Mouse (Mus musculus) lung, postnatal 10 days (tissue): ENCODE measurements at regions not wholly inside any gene's neighbourhood (a gene's known extent, or its start where the extent isn't known, plus 50 kb on each side); places are given as distances from the start of the nearest gene placed in this dataset.

ENCODE experiments used
- DNase-seq: peaks from one replicate; pipeline ENCODE4 v3.0.0; 2021

DNA sequence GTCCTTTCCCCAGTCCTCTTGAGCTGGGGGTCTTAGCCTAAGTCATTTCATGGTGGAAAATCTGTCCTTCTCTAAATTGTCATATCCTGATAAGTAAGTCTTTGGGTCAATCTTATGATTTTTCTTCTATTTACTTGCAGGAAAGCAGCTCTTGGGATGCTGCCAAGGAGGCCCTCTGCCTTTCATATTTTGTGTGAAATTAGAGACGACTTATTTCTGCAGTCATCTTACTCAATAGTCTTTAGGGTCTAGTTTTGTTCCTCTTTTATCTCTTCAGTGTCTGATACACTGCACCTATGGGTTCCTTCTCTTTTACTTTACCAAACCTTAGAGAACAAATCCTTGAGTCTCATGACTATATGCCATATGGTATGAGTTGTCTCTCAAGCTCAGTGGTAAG is 196.0 kb upstream of the Jun start:
- DNase-seq = no peak

DNA sequence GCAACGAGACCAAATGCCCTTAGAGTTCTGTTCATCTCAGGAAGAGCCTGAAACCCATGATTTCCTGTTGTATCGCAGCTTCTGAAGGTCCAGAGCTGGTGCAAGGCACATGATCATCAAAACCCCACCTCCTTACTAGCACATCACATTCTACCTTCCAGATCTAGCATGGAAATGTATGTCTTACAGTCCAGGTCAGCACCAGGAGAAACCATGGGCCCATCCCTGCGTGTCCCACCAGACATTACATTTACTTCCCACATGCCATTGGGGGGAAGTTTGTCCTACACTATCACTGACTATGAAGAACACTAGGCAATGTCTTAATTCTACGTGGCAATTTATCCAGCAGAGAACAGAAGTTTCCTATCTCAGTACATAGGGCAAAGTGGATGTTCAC is 197.0 kb upstream of the Jun start:
- DNase-seq = no peak

DNA sequence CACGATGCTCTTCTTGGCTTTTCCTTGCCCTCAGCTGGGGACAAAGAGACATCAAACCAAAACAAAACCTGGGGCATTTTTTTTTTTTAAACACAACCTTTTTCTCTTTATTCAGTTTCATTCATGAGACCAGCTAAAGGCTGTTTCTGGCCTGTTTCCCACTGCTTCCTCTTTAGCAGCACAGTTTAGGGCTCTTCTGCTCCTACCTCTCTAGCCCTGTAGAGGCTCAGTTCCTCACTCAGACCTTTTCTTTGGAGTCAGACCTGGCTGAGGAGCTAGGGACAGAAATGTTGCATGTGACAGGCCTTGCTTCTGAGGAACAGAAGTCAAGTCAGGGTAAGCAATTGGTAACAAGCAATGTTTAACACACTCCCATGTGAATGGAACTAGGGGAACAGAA is 198.1 kb upstream of the Jun start:
- no peak for DNase-seq

DNA sequence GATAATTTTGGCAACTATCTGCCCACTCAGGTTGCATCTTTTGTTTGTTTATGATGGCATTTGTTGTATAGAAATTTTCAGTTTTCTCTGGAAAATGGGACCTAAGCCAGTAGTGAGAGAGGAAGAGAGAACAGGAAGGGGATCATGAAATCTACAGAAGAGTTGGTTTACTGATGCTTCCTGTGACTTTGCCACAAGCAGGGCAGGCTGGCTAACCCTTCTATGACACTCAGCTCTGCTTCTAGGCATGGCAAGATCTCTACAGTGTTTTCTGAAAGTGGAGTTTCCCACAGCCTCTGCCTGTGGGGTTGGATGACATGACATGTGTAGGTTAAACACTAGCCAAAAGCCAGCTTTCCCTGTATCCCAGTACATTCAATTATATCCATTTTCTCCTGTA is 217.7 kb upstream of the Jun start:
- no peak for DNase-seq

DNA sequence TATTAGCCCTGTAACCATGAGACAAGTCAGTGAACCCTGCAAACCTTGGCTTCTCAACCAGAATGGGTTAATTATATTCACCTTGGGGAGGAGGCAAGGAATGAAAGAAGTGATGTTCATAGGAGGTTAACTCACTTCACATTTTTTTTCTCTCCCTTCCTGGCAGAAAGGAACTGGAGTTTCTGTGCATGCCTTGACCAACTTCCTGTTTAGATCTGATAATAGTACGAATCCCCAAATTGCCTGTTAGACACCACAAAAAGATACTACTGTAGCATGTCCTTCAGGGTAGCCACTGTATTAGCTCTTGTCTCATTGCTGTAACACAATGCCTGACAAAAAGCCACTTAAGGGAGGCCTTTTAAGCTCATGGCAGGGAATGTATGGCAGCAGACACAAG is 218.4 kb upstream of the Jun start:
- no peak for DNase-seq

DNA sequence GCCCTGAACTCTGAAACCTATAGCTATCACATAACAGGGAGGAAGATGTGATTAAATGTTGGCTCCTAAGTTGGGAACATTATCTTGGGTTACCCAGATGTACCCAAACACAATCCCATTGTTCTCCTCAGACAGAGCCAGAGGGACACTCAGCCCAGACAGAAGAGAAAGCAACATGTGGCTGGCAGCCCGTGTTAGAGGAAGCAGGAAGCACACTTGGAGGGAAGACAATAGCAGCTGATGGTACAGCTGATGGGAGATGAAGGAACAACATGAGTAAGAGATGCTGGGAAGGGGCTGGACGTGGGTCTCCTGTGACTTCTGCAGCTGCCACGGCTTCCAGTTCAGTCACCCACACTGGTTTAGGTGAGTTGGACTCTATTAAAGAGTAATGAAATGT is 224.2 kb upstream of the Jun start:
- peak; percentile 63 for DNase-seq

DNA sequence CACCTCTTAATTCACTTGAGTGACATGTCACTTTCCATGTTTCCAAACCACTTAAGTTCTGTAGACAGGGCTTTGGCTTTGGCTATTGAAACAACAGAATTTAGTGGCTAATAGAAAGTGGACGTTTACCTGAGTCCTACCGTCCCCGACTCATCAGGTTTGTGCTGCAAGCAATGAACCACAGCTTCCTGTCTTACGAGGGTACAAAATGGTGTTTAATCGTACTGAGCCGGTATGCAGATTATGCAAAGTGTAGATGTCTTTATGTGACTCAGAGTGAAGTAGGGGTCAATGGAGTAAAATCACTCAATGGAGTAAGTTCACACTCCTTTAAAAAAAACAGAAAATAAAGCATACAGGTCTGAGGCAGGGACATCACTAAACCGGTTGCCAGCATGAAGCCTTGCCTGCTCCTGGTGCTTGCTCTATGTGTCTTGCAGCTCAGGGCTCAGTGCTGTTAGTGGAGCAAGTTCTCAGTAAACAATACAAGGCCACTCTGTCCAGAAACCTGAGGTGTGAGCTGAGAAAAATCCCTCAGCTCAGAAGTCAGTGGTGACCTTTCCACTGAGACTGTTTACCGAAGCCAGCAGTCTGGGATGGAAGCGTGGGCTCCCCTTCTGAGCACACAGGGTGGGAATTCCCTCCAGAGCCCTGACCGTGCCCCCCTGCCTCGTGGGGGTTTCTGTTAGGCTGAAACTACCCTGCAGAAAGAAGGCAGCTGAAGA is 226.1 kb upstream of the Jun start:
- peak; percentile 37 for DNase-seq

DNA sequence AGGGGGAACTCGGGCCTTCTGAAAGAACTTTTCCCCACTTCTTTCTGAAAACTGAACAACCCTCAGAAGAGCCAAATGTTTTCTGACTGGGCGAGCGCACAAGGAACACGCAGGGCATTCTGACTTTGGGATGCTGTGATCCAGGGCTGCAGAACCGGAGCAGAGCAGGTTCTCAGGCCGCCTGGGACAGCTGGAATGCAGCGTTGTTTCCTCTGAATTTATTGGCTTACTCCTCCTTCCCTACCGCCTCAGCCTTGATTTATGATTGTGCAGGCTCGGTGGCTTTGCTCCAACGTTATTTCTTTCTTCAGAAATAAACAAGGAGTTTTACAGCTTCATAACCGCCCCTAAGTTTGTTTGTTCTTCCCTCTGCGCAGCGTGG is 226.7 kb upstream of the Jun start:
- DNase-seq = peak; percentile 69

DNA sequence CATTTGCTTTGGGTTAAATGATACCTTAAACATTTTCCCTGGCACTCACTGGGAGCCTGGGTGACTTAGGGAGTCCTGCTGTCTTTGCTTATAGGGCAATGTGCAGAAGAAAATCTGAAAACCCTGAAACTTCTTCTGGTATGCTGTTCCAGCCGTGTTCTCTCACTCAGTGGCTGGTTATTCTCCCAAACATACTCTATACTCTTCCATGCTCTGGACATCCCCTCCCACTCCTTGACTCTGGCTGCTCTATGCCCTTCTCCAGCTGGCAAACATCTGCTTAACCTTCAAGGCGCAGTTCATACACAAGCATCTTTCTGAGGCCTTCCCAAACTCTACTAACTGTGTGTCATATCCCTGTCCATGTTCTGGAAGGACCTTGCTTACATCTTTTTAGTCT is 227.2 kb upstream of the Jun start:
- peak; percentile 38 for DNase-seq

DNA sequence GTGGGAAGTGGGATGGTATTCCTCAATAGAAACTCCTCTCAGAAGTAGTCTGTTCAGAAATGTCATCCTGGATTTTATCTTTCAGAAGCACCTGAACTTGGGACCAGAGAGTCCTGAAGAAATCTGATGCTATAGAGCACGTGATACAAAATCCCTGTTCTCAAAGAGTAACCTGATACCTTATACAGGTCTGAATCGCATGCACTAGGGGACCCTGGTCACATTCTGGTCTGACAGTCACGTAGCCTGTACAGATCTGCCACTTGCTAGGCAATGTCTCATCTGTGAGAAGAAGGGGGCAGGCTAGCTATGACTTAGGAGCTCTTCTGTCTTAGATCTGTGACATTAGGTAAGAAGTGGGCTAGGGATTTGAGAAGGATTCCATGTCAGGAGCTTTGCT is 230.1 kb upstream of the Jun start:
- DNase-seq = no peak

DNA sequence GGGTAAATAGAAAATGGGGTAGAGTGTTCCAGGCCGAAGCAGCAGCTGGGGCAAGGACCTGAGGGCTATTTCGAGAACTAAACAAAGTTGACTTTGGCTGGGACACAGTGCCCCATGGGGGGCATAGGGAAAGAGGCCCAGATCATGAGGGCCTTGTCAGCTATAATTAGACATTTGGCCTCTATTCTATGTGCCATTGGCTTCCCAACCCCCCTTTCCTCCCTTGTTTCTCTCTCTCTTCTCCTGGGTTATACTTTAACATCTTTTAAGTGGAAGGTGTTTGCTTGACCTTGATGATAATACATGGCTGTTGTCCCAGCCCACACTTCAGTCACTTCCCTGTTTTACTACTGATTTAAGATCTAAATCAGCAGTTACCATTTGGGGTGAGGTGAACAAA is 231.8 kb upstream of the Jun start:
- peak; percentile 7 for DNase-seq

DNA sequence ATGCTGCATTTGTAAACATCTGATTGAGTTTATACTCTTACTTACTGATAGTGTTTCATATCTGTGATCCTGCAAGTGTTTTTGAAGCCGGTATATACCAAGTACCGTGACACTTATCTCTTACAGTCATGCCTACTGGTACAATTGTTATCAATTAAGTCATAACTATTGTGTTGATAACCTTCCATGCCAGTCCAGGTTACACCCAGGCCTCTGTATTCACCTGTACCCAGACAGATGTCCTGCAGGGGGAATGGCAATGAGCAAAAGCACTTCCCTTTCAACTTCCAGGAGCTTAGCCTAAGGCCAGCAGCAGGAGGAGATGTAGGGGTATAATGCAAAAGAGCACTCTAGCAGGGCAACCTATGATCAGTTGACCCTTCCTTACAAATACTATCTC is 232.2 kb upstream of the Jun start:
- DNase-seq = no peak

DNA sequence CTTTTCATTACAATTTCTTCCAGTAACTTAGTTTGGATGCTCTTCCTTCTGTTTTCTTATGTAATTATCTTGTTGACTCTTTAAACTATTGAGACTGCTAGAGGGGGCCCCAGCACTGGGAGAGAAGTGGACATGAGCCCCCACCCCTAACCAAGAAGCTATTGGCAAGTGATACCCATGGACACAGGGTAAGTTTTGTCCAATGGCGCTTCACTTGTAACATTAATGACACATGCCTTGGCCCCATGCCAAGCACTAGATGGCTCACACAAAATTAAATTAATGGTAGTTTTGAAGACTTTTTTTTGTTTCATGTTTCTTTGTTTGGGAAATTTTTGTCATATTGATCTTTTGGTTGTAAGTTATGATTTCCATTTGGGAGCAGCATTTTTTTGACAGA is 232.7 kb upstream of the Jun start:
- DNase-seq = no peak

DNA sequence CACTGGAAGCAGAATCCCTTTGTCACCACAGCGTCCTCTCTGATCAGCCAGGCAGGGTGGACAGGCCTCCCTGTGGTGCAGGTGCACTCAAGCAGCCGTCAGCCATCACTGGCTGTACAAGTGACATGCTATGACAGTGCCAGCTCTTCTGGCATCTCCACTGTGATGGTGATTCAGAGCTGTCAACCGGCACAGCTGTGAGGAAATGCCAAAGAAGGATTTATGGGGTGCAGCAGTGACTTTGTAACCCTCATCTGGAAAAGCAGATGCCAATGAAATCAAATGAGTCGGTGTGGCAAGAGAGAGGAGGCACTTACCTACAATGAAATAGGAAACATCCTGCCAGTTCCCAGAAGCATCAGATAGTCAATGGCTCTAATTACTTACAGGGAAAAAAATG is 238.3 kb upstream of the Jun start:
- DNase-seq = peak; percentile 19

DNA sequence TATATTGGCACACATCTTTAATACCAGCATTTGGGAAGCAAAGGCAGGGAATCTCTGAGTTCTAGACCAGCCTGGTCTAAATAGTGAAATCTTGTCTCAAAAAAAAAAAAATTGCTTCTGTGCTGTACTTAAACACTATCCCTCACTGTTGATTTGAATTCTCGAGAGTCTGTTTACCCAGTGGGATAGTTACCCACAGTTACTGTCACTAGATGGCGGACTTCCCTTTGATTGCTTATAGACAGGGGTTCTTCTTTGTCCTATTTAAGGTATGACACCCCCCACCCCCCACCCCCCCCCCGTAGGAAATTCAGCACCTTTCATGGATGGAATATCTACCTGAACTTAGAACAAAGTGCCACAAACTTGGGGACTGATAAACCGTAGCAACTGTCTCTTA is 242.1 kb upstream of the Jun start:
- peak; percentile 26 for DNase-seq

DNA sequence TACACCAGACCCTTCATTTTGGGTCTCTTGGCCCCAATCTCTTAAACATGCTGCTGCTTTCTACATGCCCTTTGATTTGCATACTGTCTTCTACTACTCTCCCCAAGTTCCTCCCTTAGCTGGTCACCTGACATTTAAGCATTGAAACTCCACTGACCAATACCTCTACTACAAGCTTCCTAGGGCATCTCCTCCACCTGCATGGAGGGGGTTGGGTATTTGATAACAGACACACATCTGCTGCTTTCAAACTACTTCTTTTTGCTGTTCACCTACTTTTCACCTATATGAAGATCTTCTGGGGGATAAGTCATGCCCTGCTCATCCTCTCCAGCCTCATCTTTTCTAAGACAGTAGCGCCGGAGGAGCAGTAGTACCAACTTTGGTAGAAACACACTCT is 249.9 kb upstream of the Jun start:
- DNase-seq = no peak

DNA sequence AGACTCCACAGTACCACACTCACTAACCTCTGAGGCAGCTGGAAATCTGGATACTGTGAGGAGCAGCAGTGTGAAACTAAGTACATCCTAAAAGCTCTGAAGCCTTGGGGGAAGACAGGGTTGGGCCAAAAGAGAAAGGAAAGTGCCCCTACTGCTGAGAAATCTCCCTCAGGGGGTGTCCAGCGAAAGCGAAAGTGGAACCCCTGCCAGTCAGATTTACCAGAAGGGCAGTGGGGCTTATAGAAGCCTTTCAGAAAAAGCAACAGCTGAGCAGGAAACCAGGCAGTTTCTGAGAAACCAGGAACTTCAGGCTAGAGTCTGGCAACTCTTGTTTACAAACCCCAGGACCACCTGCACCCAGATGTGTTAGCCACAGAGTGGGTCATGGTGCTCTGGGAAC is 251.3 kb upstream of the Jun start:
- peak; percentile 58 for DNase-seq

DNA sequence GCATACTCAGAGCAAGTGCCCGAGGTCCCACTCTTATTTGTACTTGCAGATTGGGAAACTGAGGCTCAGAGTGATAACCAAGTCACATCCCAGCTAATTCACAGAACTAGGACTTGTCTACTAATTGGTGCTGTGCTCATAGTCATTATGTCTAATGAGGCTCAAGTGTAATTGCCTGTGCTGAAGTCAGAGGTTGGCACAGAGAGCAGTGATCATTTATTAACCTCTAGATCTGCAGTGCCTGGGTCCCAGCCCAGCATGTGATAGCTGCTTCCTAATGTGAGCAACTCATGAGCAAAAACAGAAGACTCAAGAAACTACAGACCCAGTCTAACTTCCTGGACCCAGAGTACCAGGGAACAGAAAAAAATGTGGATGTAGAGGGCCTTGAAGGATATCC is 252.0 kb upstream of the Jun start:
- no peak for DNase-seq

DNA sequence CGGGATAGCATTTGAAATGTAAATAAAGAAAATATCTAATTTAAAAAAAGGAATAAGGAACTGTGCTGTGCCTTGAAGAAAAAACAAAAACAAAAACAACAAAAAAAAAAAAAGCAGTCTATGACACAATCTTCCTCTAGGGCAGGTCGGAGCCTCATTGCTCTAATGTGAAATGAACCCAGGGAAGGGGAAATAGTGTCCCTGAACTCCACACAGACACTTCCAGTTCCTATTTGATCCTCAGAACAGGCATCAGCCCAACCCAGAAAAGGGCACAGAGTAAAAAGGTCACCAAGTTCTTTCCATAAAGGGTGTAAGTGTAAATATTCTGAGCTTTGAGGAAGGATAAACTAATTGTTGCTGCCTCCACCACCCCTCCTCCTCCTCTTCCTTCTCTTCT is 250.2 kb upstream of the Fggy start:
- no peak for DNase-seq

DNA sequence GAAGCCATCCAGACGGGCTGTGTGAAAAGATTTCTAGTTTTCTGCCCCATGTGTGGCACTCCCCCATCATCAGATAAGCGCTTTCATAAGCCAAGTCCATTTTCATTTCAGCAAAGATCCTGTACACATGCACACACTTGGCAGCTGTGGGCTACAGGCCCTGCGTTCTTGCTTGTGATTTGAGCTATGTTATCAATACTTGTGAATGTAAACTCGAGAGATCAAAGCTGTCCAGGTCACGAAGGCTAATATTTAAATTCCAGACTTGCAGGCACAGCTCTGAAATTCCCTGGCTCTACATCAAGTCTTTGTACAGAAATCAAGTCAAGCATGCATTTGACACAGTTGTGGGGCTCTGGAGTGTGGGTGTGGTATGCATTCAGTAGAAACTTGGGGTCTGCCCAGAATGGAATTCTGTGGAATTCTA is 248.8 kb upstream of the Fggy start:
- DNase-seq = no peak

DNA sequence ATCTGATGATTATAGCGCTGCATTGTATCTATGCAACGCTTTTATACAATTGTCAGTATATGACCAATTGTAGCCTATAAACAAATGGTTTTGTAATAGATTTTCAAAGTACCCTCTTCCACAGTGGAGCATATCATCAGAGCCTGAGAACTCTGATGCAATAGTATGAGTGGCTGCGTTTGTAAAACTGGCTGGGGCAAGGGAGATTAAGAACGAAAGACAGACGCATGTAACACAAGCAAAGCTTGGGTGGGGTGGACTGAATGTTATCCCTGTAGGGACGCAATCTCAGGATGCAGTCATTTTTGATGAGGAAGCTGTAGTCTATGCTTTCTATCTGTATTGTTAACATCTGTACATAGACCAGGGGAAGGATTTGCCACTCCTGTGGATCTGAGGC is 246.9 kb upstream of the Fggy start:
- peak; percentile 35 for DNase-seq

DNA sequence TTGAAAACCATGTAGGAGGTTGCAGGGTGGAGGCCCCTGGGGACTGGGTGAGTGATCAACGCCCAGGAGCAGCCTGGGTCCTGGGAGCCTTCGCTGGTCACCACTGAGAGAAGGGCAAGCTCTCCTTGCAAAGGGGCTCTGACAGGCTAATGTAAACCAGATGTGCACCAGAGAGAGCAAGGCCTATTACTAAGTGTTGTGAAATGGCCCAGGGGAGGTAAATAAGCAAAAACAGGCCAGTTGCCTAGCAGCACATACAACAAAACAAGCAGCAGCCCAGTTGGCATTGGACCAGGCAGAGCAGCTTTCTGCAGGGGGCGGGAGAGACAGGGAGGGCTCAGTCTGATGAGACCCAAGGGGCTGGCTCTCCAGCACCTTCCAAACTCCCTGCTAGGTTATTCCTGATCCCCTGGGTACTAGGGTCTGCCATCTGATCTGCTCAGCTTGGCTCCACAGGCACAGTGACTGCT is 239.5 kb upstream of the Fggy start:
- peak; percentile 93 for DNase-seq

DNA sequence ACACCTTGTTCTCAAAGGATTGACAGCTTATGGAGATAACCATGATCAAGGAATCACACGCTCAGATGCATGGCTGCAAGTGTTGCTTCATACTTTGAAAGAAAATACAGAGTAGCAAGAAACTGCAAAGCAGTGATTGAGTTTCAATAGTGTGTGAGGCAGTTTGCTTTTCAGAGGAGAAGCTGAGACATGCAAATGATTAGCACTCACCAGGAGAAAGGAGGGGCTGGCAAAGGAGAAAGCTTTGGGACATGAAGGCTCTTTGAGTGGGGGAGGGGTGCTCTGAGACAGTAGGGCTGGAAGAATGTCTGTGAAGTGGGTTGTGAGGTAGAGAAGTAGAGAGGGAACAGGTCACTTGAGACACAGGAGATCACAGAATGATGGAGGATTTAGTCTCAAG is 238.7 kb upstream of the Fggy start:
- peak; percentile 49 for DNase-seq

DNA sequence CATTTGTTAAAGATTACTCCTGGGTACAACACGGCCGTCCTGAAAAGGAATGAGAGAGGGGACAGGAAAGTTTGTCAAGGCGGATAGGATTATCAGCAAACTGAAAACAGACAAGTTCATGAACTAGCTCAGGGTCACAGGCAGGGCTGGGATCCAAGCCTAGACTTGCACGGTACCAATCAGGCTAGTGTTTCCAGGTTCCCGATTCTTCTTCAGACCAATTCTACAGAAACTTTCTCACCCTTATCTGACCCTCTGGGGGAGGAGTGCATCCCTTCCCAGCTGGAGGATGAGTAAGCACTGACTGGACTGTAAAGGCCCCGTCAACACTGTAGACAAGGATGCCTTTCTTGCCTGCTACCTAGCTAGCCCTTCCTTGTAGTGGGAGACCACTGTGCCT is 238.3 kb upstream of the Fggy start:
- DNase-seq = peak; percentile 9

DNA sequence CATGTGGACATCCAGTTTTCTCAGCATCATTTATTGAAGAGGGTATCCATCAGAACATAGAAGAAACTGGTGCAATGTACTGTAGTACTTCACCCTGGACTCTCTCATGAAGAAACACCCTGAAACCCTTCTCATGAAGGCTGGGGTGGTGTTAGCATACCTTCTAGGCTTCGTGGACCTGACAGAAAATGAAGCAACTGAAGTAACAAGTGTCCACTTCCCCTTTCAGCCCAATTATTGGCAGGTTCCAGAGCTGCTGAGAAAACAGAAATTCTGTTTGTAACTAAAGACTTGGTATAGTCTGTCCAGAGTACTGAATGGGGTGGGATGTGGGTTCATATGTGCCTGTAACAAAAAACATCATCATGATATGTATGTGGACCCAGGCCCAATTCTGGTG is 231.4 kb upstream of the Fggy start:
- no peak for DNase-seq

DNA sequence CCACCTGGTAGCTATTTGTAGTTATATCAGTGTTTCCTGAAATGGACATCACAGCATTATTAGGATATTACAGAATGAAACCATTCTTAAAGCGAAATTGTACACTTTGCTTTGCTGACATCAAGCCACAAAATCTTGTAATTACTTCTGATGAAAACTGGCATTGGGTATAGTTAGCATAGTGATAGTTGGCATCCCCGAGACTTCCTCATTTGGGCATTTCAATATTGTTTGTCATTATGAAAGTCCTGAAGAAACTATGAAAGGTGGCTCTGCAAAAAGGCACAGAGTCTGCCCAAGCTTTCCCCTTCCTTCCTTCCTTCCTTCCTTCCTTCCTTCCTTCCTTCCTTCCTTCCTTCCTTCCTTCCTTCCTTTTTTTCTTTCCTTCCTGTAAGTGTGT is 217.5 kb upstream of the Fggy start:
- no peak for DNase-seq
